Mouse (Mus musculus): ENCODE results near the gene Nfe2.

DNA sequence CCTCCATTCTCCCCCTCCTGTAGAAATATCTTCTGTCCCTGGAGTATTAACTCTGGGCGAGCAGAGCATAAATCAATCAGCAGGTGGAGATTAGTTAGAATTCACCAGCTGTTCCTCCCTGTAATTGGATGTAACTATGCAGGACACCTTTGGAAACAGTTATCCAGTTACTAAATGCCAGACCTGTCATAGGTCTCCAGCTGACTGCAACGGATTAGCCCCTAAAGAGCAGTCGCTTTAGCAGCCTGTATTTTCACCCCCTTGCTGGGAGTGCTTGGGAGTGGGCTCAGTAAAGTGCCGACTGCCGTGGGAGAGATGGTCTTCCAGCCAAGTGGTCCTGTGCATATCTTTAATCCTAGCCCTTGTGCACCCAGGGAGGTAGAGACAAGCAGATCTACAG lies 31.4 kb upstream of the Nfe2 start:
- TF ChIP-seq CTCF (IDR thresholded peaks at IDR 0.05) (no peak), EP300 (IDR thresholded peaks at IDR 0.05) (no peak)

Measured in lung, postnatal 0 days (tissue).